Mouse (Mus musculus) liver, embryonic 14.5 days (tissue): Measurements from ENCODE around the gene Camsap3.

Experiments
- CTCF ChIP-seq: IDR thresholded peaks from 2 replicates; pipeline ENCODE4 v1.5.1; 2016; ENCODE audit warnings: antibody characterized with exemption, low read depth, control low read depth
- EP300 ChIP-seq: IDR thresholded peaks from 2 replicates; pipeline ENCODE4 v1.6.1; 2016; ENCODE audit warnings: antibody characterized with exemption, low read depth

- no peak for TF ChIP-seq CTCF
- TF ChIP-seq EP300, result no peak
Observed at GRCm38 (mm10) chr8:3609816-3610150, 22.7 kb downstream of the Camsap3 start.
